Mouse (Mus musculus) C2C12 (cell line): ENCODE data around the gene Timeless.

Source experiments
- CTCF ChIP-seq: IDR thresholded peaks from one replicate; pipeline ENCODE4 v1.5.1; 2011; ENCODE audit not compliant: control insufficient read depth, insufficient read depth, insufficient read length
- MYOG ChIP-seq: IDR thresholded peaks from one replicate; pipeline ENCODE4 v1.6.1; 2011; ENCODE audit not compliant: control insufficient read depth, insufficient read length; ENCODE audit errors: extremely low read depth
- USF1 ChIP-seq: IDR thresholded peaks from one replicate; pipeline ENCODE4 v1.6.1; 2011; ENCODE audit warnings: low read depth, mild to moderate bottlenecking, control low read depth, moderate library complexity

- TF ChIP-seq USF1 (no peak), CTCF (no peak), MYOG (no peak)
Observed at GRCm38 (mm10) chr10:128204941-128205340, 26.9 kb upstream of the Timeless start.
